Mouse (Mus musculus): ENCODE measurements at regions not wholly inside any gene's neighbourhood (a gene's known extent, or its start where the extent isn't known, plus 50 kb on each side); places are given as distances from the start of the nearest gene placed in this dataset.

- no peaks in the 10 kb centered on the region for H3K36me3 ChIP-seq (ENCODE audit: insufficient read depth, low read length)
- WGBS, result 14% methylated on average over 6 of the region's 6 CpGs
- peaks cover 6% of the 10 kb centered on the region; the same call in 1 of the 2 replicates for H3K4me1 ChIP-seq (ENCODE audit: insufficient read depth, low read depth, low read length)
- H3K27me3 ChIP-seq (replicated peaks; ENCODE audit: insufficient read depth, low read length), result no peaks in the 10 kb centered on the region
- no peak overlapping the region for H3K4me2 ChIP-seq (replicated peaks; ENCODE audit: low read depth, low read length)
- TF ChIP-seq EP300 (IDR thresholded peaks at IDR 0.05) (no peak), CTCF (IDR thresholded peaks at IDR 0.05) (0 out of 2 replicates have a peak, but pooled peaks have one; percentile 12)
- H3K27ac ChIP-seq (ENCODE audit: low read length), result no peak overlapping the region
- peak; percentile 71 for ATAC-seq
- H3K9me3 ChIP-seq (ENCODE audit: low read length), result no peaks in the 10 kb centered on the region
- peak; percentile 63 for DNase-seq (ENCODE audit: low spot score)
- H3K4me3 ChIP-seq (ENCODE audit: low read depth, low read length), result no peak overlapping the region
- H3K9ac ChIP-seq (replicated peaks; ENCODE audit: low read depth), result no peak overlapping the region
Observed at GRCm38 (mm10) chr11:105507972-105508659, 51.6 kb upstream of the March10 start.

GRCm38 (mm10) chr11:105507332-105507971, 50.9 kb upstream of the March10 start:
- Histone ChIP-seq H3K9ac (replicated peaks; ENCODE audit: low read depth) (no peak overlapping the region), H3K4me2 (replicated peaks; ENCODE audit: low read depth, low read length) (no peak overlapping the region), H3K4me3 (ENCODE audit: low read depth, low read length) (no peak overlapping the region), H3K4me1 (ENCODE audit: insufficient read depth, low read depth, low read length) (peaks cover 5% of the 10 kb centered on the region; the same call in 1 of the 2 replicates), H3K27ac (ENCODE audit: low read length) (no peak overlapping the region), H3K36me3 (ENCODE audit: insufficient read depth, low read length) (no peaks in the 10 kb centered on the region), H3K27me3 (replicated peaks; ENCODE audit: insufficient read depth, low read length) (no peaks in the 10 kb centered on the region), H3K9me3 (ENCODE audit: low read length) (no peaks in the 10 kb centered on the region)
- DNase-seq (ENCODE audit: low spot score), result peak; percentile 46
- peak; percentile 48 for ATAC-seq
- TF ChIP-seq EP300 (IDR thresholded peaks at IDR 0.05) (no peak), CTCF (IDR thresholded peaks at IDR 0.05) (no peak)
- 52% methylated on average over 8 of the region's 8 CpGs for WGBS
